9 mouse cellular contexts compared by ENCODE assay signal in the genomic region with DNA sequence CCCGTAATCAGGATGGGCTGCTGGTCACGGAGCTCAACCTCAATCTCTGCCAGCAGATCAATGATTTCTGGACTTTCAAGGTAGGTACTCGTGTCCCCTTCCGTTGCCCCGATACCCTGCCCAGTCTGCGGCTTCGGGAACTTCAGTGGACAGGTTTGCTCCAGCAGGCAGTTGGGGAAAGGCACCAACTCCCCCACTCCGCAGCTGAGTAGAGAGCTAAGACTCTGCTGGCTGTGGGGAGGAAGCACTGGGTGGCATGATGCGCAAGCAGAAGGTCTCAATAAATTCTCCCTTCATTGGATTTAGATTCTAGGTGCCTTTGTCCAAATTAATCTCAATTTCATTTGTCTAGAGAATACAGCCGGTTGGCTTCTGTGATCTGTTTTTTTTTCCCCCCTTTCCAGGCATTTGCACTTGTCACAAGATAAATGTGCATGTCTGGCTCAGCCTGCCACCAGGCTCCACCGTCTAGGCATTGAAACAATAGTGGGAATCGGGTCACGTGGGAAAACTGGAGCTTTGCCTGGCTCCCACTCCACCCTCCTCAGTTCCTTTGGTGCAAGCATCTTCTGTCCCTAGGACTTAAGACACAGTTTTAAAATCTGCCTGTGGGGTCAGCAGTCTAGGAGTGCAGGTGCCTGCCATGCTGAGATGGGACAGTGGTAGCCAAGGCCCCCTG. TPM values are rescaled to one million over a fixed set of nuclear protein-coding genes. Genes with fewer than 3 reads are reported as not detected.
DNase-seq lines count a peak whose midpoint lies in the region; ATAC-seq lines count a peak whose summit lies in the region.
"Had no signal": no experiment of that assay in that cellular context is flagged by ENCODE, and none has a peak within 500 bp of the region (broad histone marks: within the 10 kb centered on the region; RNA-seq: fewer than 3 reads in every experiment).

No protein-coding gene starts in this region.

- no peak overlapping the region for H3K4me2 ChIP-seq in forebrain, embryonic 14.5 days (ENCODE audit: low read length)
- H3K4me2 ChIP-seq: limb, embryonic 13.5 days had no signal

- H3K9ac ChIP-seq in forebrain, embryonic 14.5 days (ENCODE audit: low read length): 0 out of 2 replicates have a peak overlapping the region, but pooled peaks have one; percentile 0
- H3K9ac ChIP-seq: limb, embryonic 13.5 days had no signal

- peaks cover 3% of the 10 kb centered on the region; the same call in 1 of the 2 replicates for H3K4me1 ChIP-seq in forebrain, embryonic 14.5 days (ENCODE audit: control insufficient read depth, insufficient read depth, low read length)
- H3K4me1 ChIP-seq in limb, embryonic 10.5 days: no peaks in the 10 kb centered on the region
- H3K4me1 ChIP-seq: limb, embryonic 13.5 days had no signal

- H3K27ac ChIP-seq in forebrain, embryonic 14.5 days (ENCODE audit: low read depth, low read length): peak overlapping the region; percentile 63; the same call in 1 of the 2 replicates
- peak overlapping the region; percentile 20; the same call in 1 of the 2 replicates for H3K27ac ChIP-seq in limb, embryonic 10.5 days
- H3K27ac ChIP-seq: limb, embryonic 13.5 days had no signal

- no peak overlapping the region for H3K4me3 ChIP-seq in forebrain, embryonic 14.5 days (ENCODE audit: low read depth, low read length)
- H3K4me3 ChIP-seq in limb, embryonic 10.5 days: no peak overlapping the region
- H3K4me3 ChIP-seq: limb, embryonic 13.5 days had no signal

- DNase-seq in layer of hippocampus, adult 11-12 months (ENCODE audit: low spot score): peak; percentile 18
- no peak for DNase-seq in layer of hippocampus, adult 9-10 months (ENCODE audit: low spot score)
- DNase-seq in forebrain, embryonic 14.5 days (ENCODE audit: low spot score): peak; percentile 87
- peak; percentile 75 for DNase-seq in heart, postnatal 4 days
- DNase-seq in limb, embryonic 10.5 days (ENCODE audit: low spot score): no peak
- DNase-seq in retina, embryonic 14.5 days (ENCODE audit: low spot score): peak; percentile 38
- DNase-seq in spleen, postnatal 10 days (ENCODE audit: low spot score in 2 of 2): no peak

- no peaks in the 10 kb centered on the region for H3K27me3 ChIP-seq in forebrain, embryonic 14.5 days (replicated peaks; ENCODE audit: control insufficient read depth, insufficient read depth, low read length)
- no peaks in the 10 kb centered on the region for H3K27me3 ChIP-seq in limb, embryonic 10.5 days (ENCODE audit: low read depth, poor library complexity, severe bottlenecking)
- H3K27me3 ChIP-seq: limb, embryonic 13.5 days had no signal

- no peaks in the 10 kb centered on the region for H3K36me3 ChIP-seq in forebrain, embryonic 14.5 days (ENCODE audit: control insufficient read depth, insufficient read depth, low read length)
- no peaks in the 10 kb centered on the region for H3K36me3 ChIP-seq in limb, embryonic 10.5 days
- H3K36me3 ChIP-seq: limb, embryonic 13.5 days had no signal

- peak; percentile 74 for ATAC-seq in forebrain, embryonic 14.5 days
- ATAC-seq in megakaryocyte-erythroid progenitor cell, adult 5-6 weeks (replicated peaks; ENCODE audit: low FRiP score, low TSS enrichment, poor library complexity, severe bottlenecking): no peak

- 56% methylated on average over 13 of the region's 13 CpGs for WGBS in forebrain, embryonic 14.5 days
- 80% methylated on average over 13 of the region's 13 CpGs for WGBS in limb, embryonic 10.5 days

- no peaks in the 10 kb centered on the region for H3K9me3 ChIP-seq in forebrain, embryonic 14.5 days (replicated peaks; ENCODE audit: control insufficient read depth, low read length)
- no peaks in the 10 kb centered on the region for H3K9me3 ChIP-seq in limb, embryonic 10.5 days (replicated peaks)
- H3K9me3 ChIP-seq: limb, embryonic 13.5 days had no signal

RNA-seq across cellular contexts. Expression of a gene that starts 37.4 kb away (rescaled TPM):
- polyA plus RNA-seq in forebrain, embryonic 14.5 days (2014; fragmentation: Nextera tagmentation; extraction: Ambion mirVana): 0.11 and 0.14 TPM in 2 replicates
- total RNA-seq in heart, postnatal 4 days (2021): under 1 TPM; 0.54 to 0.60 TPM
- polyA plus RNA-seq in limb, embryonic 10.5 days (2016; fragmentation: Nextera tagmentation; extraction: Ambion mirVana): 0.70 TPM in 1 of 2 replicates, not detected in the other
- not detected in 2 replicates for total RNA-seq in megakaryocyte-erythroid progenitor cell, adult 5-6 weeks (2014; fragmentation: Nextera tagmentation)
- 0.19 and 0.50 TPM in 2 replicates for total RNA-seq in megakaryocyte-erythroid progenitor cell, adult 5-6 weeks (2017)

Comparison
In these comparisons a context has a peak if more than half of its experiments do, and no peak if none do; other contexts are left out.
1. DNase-seq: peak in layer of hippocampus, adult 11-12 months (single experiment), forebrain, embryonic 14.5 days (single experiment), heart, postnatal 4 days (single experiment) and retina, embryonic 14.5 days (single experiment); none in layer of hippocampus, adult 9-10 months (single experiment), limb, embryonic 10.5 days (single experiment) and spleen, postnatal 10 days (0 of 2).